Mouse (Mus musculus) CH12.LX (cell line): ENCODE data around the gene Cnbp. TPM values are rescaled to one million over a fixed set of nuclear protein-coding genes. Genes with fewer than 3 reads are reported as not detected.

Experiments
- DNase-seq: peaks from one replicate; pipeline ENCODE4 v3.0.0-alpha.2; 2013; ENCODE audit errors: extremely low read depth
- H3K27ac ChIP-seq: 2 replicates; pipeline ENCODE4 v1.5.1; 2012; ENCODE audit warnings: low read depth, mild to moderate bottlenecking, control low read depth, moderate library complexity; ENCODE audit not compliant: insufficient read depth
- H3K27me3 ChIP-seq: replicated peaks from 2 replicates; pipeline ENCODE3; 2012; ENCODE audit warnings: inconsistent platforms
- H3K36me3 ChIP-seq, 2 experiments: replicated peaks in 1 of 2; 2 replicates each; pipeline versions ENCODE3 to v1.6.1; 2012; ENCODE audit warnings: inconsistent platforms in 1 of 2, low read length in 1 of 2, mild to moderate bottlenecking in 1 of 2, mixed read lengths in 1 of 2, moderate library complexity in 1 of 2; ENCODE audit not compliant: control insufficient read depth in 1 of 2, insufficient read depth in 1 of 2
- H3K4me1 ChIP-seq, 2 experiments: 2 replicates each; pipeline ENCODE4 v1.6.1; 2012; ENCODE audit warnings: inconsistent platforms in 1 of 2, moderate library complexity in 1 of 2; ENCODE audit not compliant: insufficient read depth in 2 of 2, control insufficient read depth in 1 of 2
- H3K4me2 ChIP-seq: 2 replicates; pipeline ENCODE4 v1.6.1; 2012; ENCODE audit warnings: low read depth, mild to moderate bottlenecking, control low read depth; ENCODE audit not compliant: poor library complexity, insufficient read depth, severe bottlenecking
- H3K4me3 ChIP-seq, 3 experiments: fragments of 150-350 bp in 1 of 3; sonication (generic) in 1 of 3; replicated peaks in 1 of 3; 2 replicates each; pipeline versions ENCODE3 to v1.5.1; 2011 to 2012; ENCODE audit warnings: low read depth in 2 of 3, low read length in 2 of 3, mild to moderate bottlenecking in 2 of 3, moderate library complexity in 2 of 3, control low read depth in 1 of 3, improper control_type of control experiment in 1 of 3, inconsistent platforms in 1 of 3, mixed read lengths in 1 of 3; ENCODE audit not compliant: poor library complexity in 1 of 3
- H3K79me2 ChIP-seq: replicated peaks from 2 replicates; pipeline ENCODE4 v1.6.1; 2012; ENCODE audit warnings: mild to moderate bottlenecking, moderate library complexity; ENCODE audit not compliant: control insufficient read depth, poor library complexity, insufficient read depth, severe bottlenecking; ENCODE audit errors: extremely low read depth
- H3K9ac ChIP-seq: 2 replicates; pipeline ENCODE4 v1.6.1; 2012; ENCODE audit warnings: low read depth, mild to moderate bottlenecking, control low read depth, moderate library complexity; ENCODE audit not compliant: insufficient read depth
- H3K9me3 ChIP-seq: replicated peaks from 2 replicates; pipeline ENCODE3; 2012; ENCODE audit warnings: low read length, inconsistent platforms, mixed read lengths
- CHD1 ChIP-seq: IDR thresholded peaks from 2 replicates; pipeline ENCODE4 v1.6.1; 2012; ENCODE audit warnings: low read depth, low read length, improper control_type of control experiment, inconsistent platforms
- CTCF ChIP-seq, 2 experiments: IDR thresholded peaks in 1 of 2; conservative IDR thresholded peaks in 1 of 2; 2 replicates each; pipeline ENCODE4 v1.5.1; 2011 to 2012; ENCODE audit warnings: low read depth in 2 of 2, low read length in 2 of 2, improper control_type of control experiment in 1 of 2, inconsistent platforms in 1 of 2, mild to moderate bottlenecking in 1 of 2, moderate library complexity in 1 of 2
- E2F4 ChIP-seq: IDR thresholded peaks from 2 replicates; pipeline ENCODE4 v1.6.1; 2011; ENCODE audit warnings: low read depth, low read length, improper control_type of control experiment; ENCODE audit not compliant: insufficient replicate concordance
- GABPA ChIP-seq: IDR thresholded peaks from 2 replicates; pipeline ENCODE4 v1.6.1; 2012; ENCODE audit warnings: low read depth, low read length, improper control_type of control experiment, inconsistent platforms; ENCODE audit not compliant: insufficient replicate concordance
- HCFC1 ChIP-seq: IDR thresholded peaks from 2 replicates; pipeline ENCODE4 v1.6.1; 2012; ENCODE audit warnings: low read depth, mild to moderate bottlenecking, inconsistent platforms, low read length, improper control_type of control experiment
- IRF4 ChIP-seq: IDR thresholded peaks from 2 replicates; pipeline ENCODE4 v1.6.1; 2014; ENCODE audit warnings: low read depth, mild to moderate bottlenecking, inconsistent platforms, low read length, improper control_type of control experiment
- JUN ChIP-seq: IDR thresholded peaks from 2 replicates; pipeline ENCODE4 v1.6.1; 2011; ENCODE audit warnings: low read depth, mild to moderate bottlenecking, low read length, improper control_type of control experiment, moderate library complexity; ENCODE audit not compliant: insufficient read depth
- MAX ChIP-seq: IDR thresholded peaks from 2 replicates; pipeline ENCODE4 v1.6.1; 2011; ENCODE audit warnings: low read length, improper control_type of control experiment
- MAZ ChIP-seq: IDR thresholded peaks from 2 replicates; pipeline ENCODE4 v1.6.1; 2012; ENCODE audit warnings: low read depth, mild to moderate bottlenecking, inconsistent platforms, low read length, improper control_type of control experiment, moderate library complexity
- MEF2A ChIP-seq: IDR thresholded peaks from 2 replicates; pipeline ENCODE4 v1.6.1; 2014; ENCODE audit warnings: low read depth, mild to moderate bottlenecking, inconsistent platforms, low read length, improper control_type of control experiment, borderline replicate concordance
- MYC ChIP-seq: IDR thresholded peaks from 2 replicates; pipeline ENCODE4 v1.6.1; 2011; ENCODE audit warnings: low read depth, mild to moderate bottlenecking, improper control_type of control experiment, low read length
- PAX5 ChIP-seq: IDR thresholded peaks from 2 replicates; pipeline ENCODE4 v1.6.1; 2012; ENCODE audit warnings: low read length, inconsistent platforms, mixed read lengths
- POLR2A ChIP-seq: IDR thresholded peaks from 2 replicates; pipeline ENCODE4 v1.6.1; 2011; ENCODE audit warnings: low read depth, mild to moderate bottlenecking, improper control_type of control experiment, low read length
- SMC3 ChIP-seq: IDR thresholded peaks from 2 replicates; pipeline ENCODE4 v1.6.1; 2011; ENCODE audit warnings: low read depth, low read length, improper control_type of control experiment
- TBP ChIP-seq: conservative IDR thresholded peaks from 2 replicates; pipeline ENCODE4 v1.6.1; 2011; ENCODE audit warnings: low read depth, low read length, improper control_type of control experiment
- TCF12 ChIP-seq: IDR thresholded peaks from 2 replicates; pipeline ENCODE4 v1.6.1; 2014; ENCODE audit warnings: low read depth, mild to moderate bottlenecking, inconsistent platforms, low read length, improper control_type of control experiment
- USF1 ChIP-seq: IDR thresholded peaks from 2 replicates; pipeline ENCODE4 v1.6.1; 2014; ENCODE audit warnings: low read depth, mild to moderate bottlenecking, inconsistent platforms, low read length, improper control_type of control experiment
- USF2 ChIP-seq: conservative IDR thresholded peaks from 2 replicates; pipeline ENCODE4 v1.6.1; 2011; ENCODE audit warnings: low read depth, low read length, improper control_type of control experiment
- ZC3H11A ChIP-seq: IDR thresholded peaks from 2 replicates; pipeline ENCODE4 v1.6.1; 2012; ENCODE audit warnings: low read depth, mild to moderate bottlenecking, inconsistent platforms, low read length, improper control_type of control experiment
- ZKSCAN1 ChIP-seq: IDR thresholded peaks from 2 replicates; pipeline ENCODE4 v1.6.1; 2012; ENCODE audit warnings: low read depth, inconsistent platforms, low read length, improper control_type of control experiment, borderline replicate concordance
- ZNF384 ChIP-seq: IDR thresholded peaks from 2 replicates; pipeline ENCODE4 v1.6.1; 2012; ENCODE audit warnings: low read depth, low read length, improper control_type of control experiment, inconsistent platforms
- dilution Hi-C: fragments of 300-500 bp; cut with MboI; formaldehyde crosslinking; loops from 2 replicates; pipeline ENCODE4 v1.14.3; 2020; ENCODE audit warnings: low sequenced_read_pairs; ENCODE audit not compliant: extremely low pct_unique_long_range_greater_than_20kb, extremely low pct_ligation_motif_present
- in situ Hi-C: fragments of 300-500 bp; cut with MboI; formaldehyde crosslinking; loops from 3 replicates; pipeline ENCODE4 v1.14.3; 2019; ENCODE audit warnings: low sequenced_read_pairs, low pct_ligation_motif_present, low pct_unique_long_range_greater_than_20kb, mixed read lengths
- polyA plus RNA-seq: library from polyadenylated mRNA; unstranded; fragments of >175 nt; gene quantifications from 2 replicates; pipeline ENCODE4 v1.2.1, GENCODE M21; 2012; ENCODE audit warnings: low read depth; ENCODE audit not compliant: insufficient read length
- total RNA-seq, 2 experiments: library from RNA; depleted of rRNA; stranded (reverse); fragments of 300-350 nt in 1 of 2; fragments of >200 nt in 1 of 2; gene quantifications; 2 replicates each; pipeline ENCODE4 v1.2.3; 2012 to 2014

Cnbp gene
- total and polyA plus RNA-seq, 3 experiments, result 558 to 838 (median 649) TPM

DNA sequence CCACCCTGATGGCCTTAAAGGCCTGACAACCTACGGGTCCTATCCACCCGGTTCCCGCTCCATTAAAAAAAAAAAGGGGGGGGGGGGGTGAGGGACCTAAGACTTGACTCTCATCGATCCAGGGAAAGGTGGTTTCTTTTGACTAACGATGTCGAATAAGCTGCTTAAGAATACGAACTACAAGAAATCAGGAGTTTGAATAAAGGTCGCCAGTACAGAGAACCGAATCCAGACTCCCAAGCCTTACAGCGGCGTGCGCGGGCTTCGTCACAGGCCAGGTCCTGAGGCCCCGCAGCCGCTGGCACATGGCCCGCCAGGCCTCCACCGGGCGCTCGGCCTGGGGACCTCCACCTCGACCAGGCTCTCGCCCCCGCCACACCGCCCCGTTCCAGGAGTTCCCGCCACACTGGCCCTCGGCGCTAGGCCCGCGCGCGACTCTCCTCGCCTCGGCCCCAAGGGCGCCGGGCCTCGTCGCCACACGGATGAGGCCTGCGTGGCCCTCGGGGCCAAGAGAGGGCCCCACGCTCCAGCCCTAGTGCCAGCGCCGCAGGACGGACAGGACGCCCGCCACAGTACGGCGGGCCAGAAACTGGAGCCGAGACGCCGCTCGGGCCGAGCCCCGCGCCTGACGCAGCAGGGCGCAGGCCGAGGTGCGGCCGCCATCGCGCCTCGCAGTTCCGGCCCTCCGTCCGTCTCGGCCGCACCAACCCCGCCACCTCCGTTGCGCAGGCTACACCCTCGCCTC is 579 bp downstream of the Cnbp start:
- Histone ChIP-seq H3K27me3 (no peaks in the 10 kb centered on the region), H3K4me1 (peaks cover 3 to 51% of the 10 kb centered on the region in 2 experiments), H3K27ac (peak overlapping the region; percentile 91), H3K4me3 (peak overlapping the region; percentile 82 to 96 (median 95)), H3K9me3 (no peaks in the 10 kb centered on the region), H3K4me2 (peak overlapping the region; percentile 68), H3K79me2 (peaks cover 48% of the 10 kb centered on the region), H3K9ac (peak overlapping the region; percentile 95), H3K36me3 (peaks cover 17 to 37% of the 10 kb centered on the region in 2 experiments)
- in situ Hi-C loops, result no loop called here
- DNase-seq, result no peak
- TF ChIP-seq TCF12, result no peak
- TF ChIP-seq TBP, result 0 out of 2 replicates have a peak, but pooled peaks have one; percentile 4
- dilution Hi-C loops, result no loop called here

DNA sequence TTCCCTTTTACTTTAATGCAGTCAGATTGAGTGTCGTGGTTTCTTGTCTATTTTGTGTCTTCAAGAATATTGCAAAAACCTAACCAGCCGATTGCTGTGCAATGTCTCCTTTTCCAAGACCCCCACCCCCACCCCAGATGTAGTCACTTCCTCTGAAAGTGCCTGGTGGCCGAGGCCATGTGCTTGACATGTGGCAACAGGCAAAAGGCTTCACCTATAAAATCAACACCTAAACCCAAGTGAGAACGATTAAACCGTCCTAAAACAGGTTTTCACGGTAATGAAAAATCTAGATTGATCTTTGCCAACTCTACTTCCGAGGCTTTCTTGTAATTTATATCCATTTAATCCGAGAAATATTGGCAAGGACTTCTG is 1.1 kb downstream of the Cnbp start:
- peak; percentile 87 for DNase-seq
- peaks cover 6 to 57% of the 10 kb centered on the region in 2 experiments for H3K4me1 ChIP-seq

DNA sequence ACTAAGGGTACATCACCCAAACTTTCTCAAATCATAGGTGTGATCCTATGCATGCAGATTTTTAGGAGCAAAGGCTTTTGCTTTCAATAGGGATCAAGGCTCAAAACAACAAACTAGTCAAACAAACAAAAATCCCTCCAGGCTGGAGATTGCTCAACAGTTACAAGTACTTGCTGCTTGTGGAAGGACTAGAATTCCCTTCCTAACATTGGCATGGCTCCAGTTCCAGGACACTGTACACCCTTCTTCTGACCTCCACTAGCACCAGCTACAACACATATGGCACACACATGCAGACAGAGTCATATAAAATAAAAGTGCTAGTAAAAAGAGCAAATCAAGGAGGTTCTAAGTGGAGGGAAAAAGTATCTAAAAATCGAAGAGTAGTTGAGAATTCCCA is 4.1 kb downstream of the Cnbp start:
- Histone ChIP-seq H3K27ac (no peak overlapping the region), H3K79me2 (peaks cover 75% of the 10 kb centered on the region), H3K9ac (peak overlapping the region; percentile 48; the same call in 1 of the 2 replicates), H3K4me1 (peaks cover 3 to 67% of the 10 kb centered on the region in 2 experiments; a peak in 3 of 4 replicates), H3K4me3 (peak overlapping the region in 2 of 3 experiments; percentile 26 to 96), H3K9me3 (no peaks in the 10 kb centered on the region), H3K27me3 (no peaks in the 10 kb centered on the region), H3K36me3 (peaks cover 47 to 72% of the 10 kb centered on the region in 2 experiments), H3K4me2 (peak overlapping the region; percentile 97)
- in situ Hi-C loops (no loop called here), dilution Hi-C loops (no loop called here)
- TF ChIP-seq CTCF (conservative IDR thresholded peaks at IDR 0.05 in 1 of 2, IDR thresholded peaks at IDR 0.05 in 1 of 2; ENCODE audit: low read depth in 2 of 2, low read length in 2 of 2) (no peak), POLR2A (no peak), USF2 (no peak), ZKSCAN1 (no peak), SMC3 (no peak), ZC3H11A (no peak), HCFC1 (no peak), PAX5 (no peak), MAX (no peak), JUN (no peak), USF1 (no peak), MEF2A (no peak), TCF12 (no peak), ZNF384 (no peak), E2F4 (no peak), GABPA (no peak), MYC (no peak), MAZ (no peak)
- no peak for DNase-seq

More for the DNA sequence above, 1.1 kb downstream of the Cnbp start:
- Histone ChIP-seq H3K36me3 (peaks cover 23 to 42% of the 10 kb centered on the region in 2 experiments), H3K9me3 (no peaks in the 10 kb centered on the region), H3K79me2 (peaks cover 53% of the 10 kb centered on the region), H3K4me2 (peak overlapping the region; percentile 68), H3K27me3 (no peaks in the 10 kb centered on the region), H3K27ac (no peak overlapping the region), H3K4me3 (peak overlapping the region; percentile 82 to 96 (median 95)), H3K9ac (peak overlapping the region; percentile 95)
- in situ Hi-C loops, result no loop called here
- dilution Hi-C loops, result no loop called here
- TF ChIP-seq TBP, result peak; percentile 40; the same call in 1 of the 2 replicates
- TF ChIP-seq CHD1, result no peak
- no peak for TF ChIP-seq IRF4
- TF ChIP-seq POLR2A, result peak; percentile 57; the same call in 1 of the 2 replicates
